Mouse (Mus musculus) myocyte (in vitro differentiated cells): ENCODE measurements around the gene Serp1.

ENCODE experiments used
- CEBPB ChIP-seq: IDR thresholded peaks from 2 replicates; pipeline ENCODE4 v1.6.1; 2011; ENCODE audit warnings: mild to moderate bottlenecking, moderate library complexity; ENCODE audit not compliant: poor library complexity, insufficient read depth, severe bottlenecking
- E2F4 ChIP-seq: IDR thresholded peaks from one replicate; pipeline ENCODE4 v1.6.1; 2011; ENCODE audit warnings: mild to moderate bottlenecking, control low read depth, moderate library complexity; ENCODE audit not compliant: insufficient read depth
- MAX ChIP-seq: IDR thresholded peaks from one replicate; pipeline ENCODE4 v1.6.1; 2011; ENCODE audit warnings: low read depth, mild to moderate bottlenecking, control low read depth
- POLR2A ChIP-seq: IDR thresholded peaks from one replicate; pipeline ENCODE4 v1.6.1; 2011; ENCODE audit warnings: low read depth, mild to moderate bottlenecking, control low read depth, moderate library complexity; ENCODE audit not compliant: insufficient read length
- POLR2AphosphoS2 ChIP-seq: IDR thresholded peaks from one replicate; pipeline ENCODE4 v1.6.1; 2011; ENCODE audit warnings: low read depth, control low read depth; ENCODE audit not compliant: insufficient read length
- USF1 ChIP-seq: IDR thresholded peaks from one replicate; pipeline ENCODE4 v1.6.1; 2011; ENCODE audit warnings: low read depth, mild to moderate bottlenecking, control low read depth, moderate library complexity

DNA sequence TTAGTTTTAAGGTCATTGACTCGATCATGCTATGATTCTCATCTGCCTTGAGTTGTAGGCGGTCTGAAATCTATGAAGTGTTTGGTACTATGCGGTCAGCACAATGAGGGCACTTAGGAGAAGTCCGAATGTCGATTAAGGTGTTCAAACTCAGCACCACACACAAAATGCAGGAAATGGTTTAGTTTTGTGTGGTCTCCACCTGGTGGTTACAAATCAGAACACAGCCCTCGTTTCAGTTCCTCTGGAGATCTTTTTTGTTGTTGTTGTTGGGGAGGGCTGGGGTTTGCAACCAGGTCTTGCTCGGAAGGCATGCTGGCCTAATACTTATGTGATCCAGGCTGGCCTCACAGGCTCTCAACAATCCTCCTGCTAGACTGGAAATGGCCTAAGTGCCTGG, 34.9 kb downstream of the Serp1 start:
- no peak for TF ChIP-seq POLR2A
- TF ChIP-seq E2F4: no peak
- TF ChIP-seq CEBPB: no peak
- TF ChIP-seq MAX: no peak
- TF ChIP-seq USF1: no peak
- TF ChIP-seq POLR2AphosphoS2: no peak
